Mouse (Mus musculus) intestine, postnatal 0 days (tissue): ENCODE results near the gene 1700057G04Rik. TPM values are rescaled to one million over a fixed set of nuclear protein-coding genes. Genes with fewer than 3 reads are reported as not detected.
A peak's percentile ranks its signal among the peaks of the same experiment; 100 is the strongest.

ENCODE experiments used
- ATAC-seq: fragments of 200-750 bp; cut with Nextera tagmentation; 2 replicates; pipeline ENCODE4 v1.8.0; 2017; ENCODE audit warnings: mild to moderate bottlenecking, moderate TSS enrichment, moderate library complexity
- H3K27ac ChIP-seq: fragments of 300-500 bp; sonication (generic); 2 replicates; pipeline ENCODE4 v1.5.1; 2014; ENCODE audit warnings: mild to moderate bottlenecking, low read depth, low read length, moderate library complexity
- H3K27me3 ChIP-seq: fragments of 300-500 bp; sonication (generic); replicated peaks from 2 replicates; pipeline ENCODE4 v1.6.1; 2014; ENCODE audit warnings: low read length, mixed read lengths; ENCODE audit not compliant: control insufficient read depth, insufficient read depth
- H3K36me3 ChIP-seq: fragments of 300-500 bp; sonication (generic); 2 replicates; pipeline ENCODE4 v1.6.1; 2014; ENCODE audit warnings: mild to moderate bottlenecking, moderate library complexity; ENCODE audit not compliant: control insufficient read depth, insufficient read depth
- H3K4me1 ChIP-seq: fragments of 300-500 bp; sonication (generic); replicated peaks from 2 replicates; pipeline ENCODE4 v1.6.1; 2014; ENCODE audit warnings: antibody characterized with exemption, low read length, mixed read lengths; ENCODE audit not compliant: control insufficient read depth, insufficient read depth
- H3K4me2 ChIP-seq: fragments of 300-500 bp; sonication (generic); replicated peaks from 2 replicates; pipeline ENCODE4 v1.6.1; 2014; ENCODE audit warnings: low read depth, mild to moderate bottlenecking, moderate library complexity
- H3K4me3 ChIP-seq: fragments of 300-500 bp; sonication (generic); 2 replicates; pipeline ENCODE4 v1.5.1; 2014; ENCODE audit warnings: low read depth, low read length
- H3K9ac ChIP-seq: fragments of 300-500 bp; sonication (generic); 2 replicates; pipeline ENCODE4 v1.6.1; 2014; ENCODE audit warnings: mild to moderate bottlenecking, low read depth, low read length
- H3K9me3 ChIP-seq: fragments of 300-500 bp; sonication (generic); 2 replicates; pipeline ENCODE4 v1.6.1; 2016; ENCODE audit warnings: mixed run types; ENCODE audit not compliant: control insufficient read depth
- CTCF ChIP-seq: sonication (generic); IDR thresholded peaks from 2 replicates; pipeline ENCODE4 v1.5.1; 2016; ENCODE audit warnings: low read depth, mild to moderate bottlenecking, control low read depth, antibody characterized with exemption, moderate library complexity
- WGBS: fragments of 180-500 bp; shearing (Covaris S2); extraction: QIAGEN DNeasy Blood & Tissue Kit; methylation state at CpG from one replicate; pipeline ENCODE4 v1.1.7; 2014; 5-methylcytosine and 5-hydroxymethylcytosine counted together
- polyA plus RNA-seq: library from polyadenylated mRNA; unstranded; fragments of >200 nt; fragmentation: Nextera tagmentation; extraction: Ambion mirVana; gene quantifications from 2 replicates; pipeline ENCODE4 v1.2.1, GENCODE M21; 2015

1700057G04Rik gene
- polyA plus RNA-seq, 1 experiment from 2014 or later = not detected

DNA sequence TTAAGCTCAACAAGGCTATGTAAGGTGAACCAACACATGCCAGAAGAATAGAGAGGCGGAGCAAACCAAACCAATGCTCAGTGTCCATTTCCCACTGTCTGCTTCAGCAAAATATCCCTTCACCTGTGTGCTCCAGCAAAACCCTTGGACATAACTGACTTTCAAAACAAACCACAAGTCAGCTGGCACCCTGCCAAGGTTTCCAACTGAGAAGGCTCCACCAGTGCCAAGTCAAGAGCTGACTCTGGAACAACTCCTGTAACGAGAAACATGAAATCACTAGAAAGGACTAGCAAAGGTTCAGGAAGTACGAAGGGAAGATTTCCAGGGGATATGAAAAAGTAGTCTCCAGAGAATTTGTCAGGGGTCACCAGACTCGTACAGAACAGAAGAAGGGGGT, 38.2 kb upstream of the 1700057G04Rik start:
- Histone ChIP-seq H3K27me3 (no peaks in the 10 kb centered on the region), H3K36me3 (peaks cover 22% of the 10 kb centered on the region), H3K4me1 (peaks cover 4% of the 10 kb centered on the region; the same call in 1 of the 2 replicates), H3K4me2 (no peak overlapping the region), H3K27ac (no peak overlapping the region), H3K4me3 (no peak overlapping the region), H3K9ac (no peak overlapping the region), H3K9me3 (no peaks in the 10 kb centered on the region)
- 51% methylated on average over 4 of the region's 4 CpGs for WGBS
- no peak for TF ChIP-seq CTCF
- ATAC-seq = no peak

DNA sequence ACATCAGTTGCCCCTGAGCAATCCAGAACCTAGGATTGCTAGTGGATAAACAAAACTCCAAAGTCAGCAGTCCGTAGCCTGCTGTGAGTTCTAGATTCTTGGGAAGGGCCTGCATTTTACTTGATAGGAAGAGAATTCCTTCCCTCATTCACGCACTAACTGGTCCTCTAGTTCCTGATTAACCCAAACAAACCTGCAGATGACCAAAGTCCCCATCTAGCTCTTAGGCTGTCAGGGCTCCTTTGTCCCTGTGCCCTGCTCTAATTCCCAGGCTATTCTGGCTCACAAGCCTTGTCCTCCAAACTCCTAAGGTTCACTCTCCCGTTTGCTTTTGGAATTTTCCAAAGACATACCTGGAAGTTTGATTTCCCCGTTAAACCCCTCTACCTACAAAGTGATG, 36.5 kb upstream of the 1700057G04Rik start:
- H3K4me2 ChIP-seq = no peak overlapping the region
- no peaks in the 10 kb centered on the region for H3K9me3 ChIP-seq
- WGBS = 62% methylated on average over 4 of the region's 4 CpGs
- peaks cover 18% of the 10 kb centered on the region for H3K36me3 ChIP-seq
- peaks cover 4% of the 10 kb centered on the region; the same call in 1 of the 2 replicates for H3K4me1 ChIP-seq
- H3K4me3 ChIP-seq = no peak overlapping the region
- TF ChIP-seq CTCF = no peak
- H3K27me3 ChIP-seq = no peaks in the 10 kb centered on the region
- no peak for ATAC-seq
- no peak overlapping the region for H3K27ac ChIP-seq
- no peak overlapping the region for H3K9ac ChIP-seq

DNA sequence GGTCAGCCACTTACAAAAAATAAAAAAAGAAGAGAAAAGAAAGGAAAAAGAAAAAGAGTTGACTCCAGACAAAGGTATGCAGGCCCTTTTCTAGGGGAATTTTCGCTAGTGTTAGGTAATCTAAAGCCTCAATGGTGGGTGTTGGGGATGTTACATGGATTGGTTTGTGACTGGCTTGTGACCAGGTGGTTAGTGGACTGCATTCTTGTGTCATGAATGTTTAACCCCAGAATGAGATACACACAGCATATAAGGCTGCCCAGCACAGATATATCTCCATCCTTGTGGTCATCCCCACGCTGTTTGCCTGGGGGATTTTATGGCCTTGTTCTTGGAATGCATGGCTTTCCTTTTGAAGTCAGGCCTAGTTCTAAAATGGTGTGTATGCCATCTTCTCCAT, 35.9 kb upstream of the 1700057G04Rik start:
- Histone ChIP-seq H3K27me3 (no peaks in the 10 kb centered on the region), H3K4me1 (peaks cover 4% of the 10 kb centered on the region; the same call in 1 of the 2 replicates), H3K4me3 (no peak overlapping the region), H3K9ac (no peak overlapping the region), H3K9me3 (no peaks in the 10 kb centered on the region), H3K27ac (no peak overlapping the region), H3K4me2 (no peak overlapping the region), H3K36me3 (peaks cover 12% of the 10 kb centered on the region)
- whole genome bisulfite sequencing = 81% methylated on average over 2 of the region's 2 CpGs
- ATAC-seq = no peak
- TF ChIP-seq CTCF = no peak

DNA sequence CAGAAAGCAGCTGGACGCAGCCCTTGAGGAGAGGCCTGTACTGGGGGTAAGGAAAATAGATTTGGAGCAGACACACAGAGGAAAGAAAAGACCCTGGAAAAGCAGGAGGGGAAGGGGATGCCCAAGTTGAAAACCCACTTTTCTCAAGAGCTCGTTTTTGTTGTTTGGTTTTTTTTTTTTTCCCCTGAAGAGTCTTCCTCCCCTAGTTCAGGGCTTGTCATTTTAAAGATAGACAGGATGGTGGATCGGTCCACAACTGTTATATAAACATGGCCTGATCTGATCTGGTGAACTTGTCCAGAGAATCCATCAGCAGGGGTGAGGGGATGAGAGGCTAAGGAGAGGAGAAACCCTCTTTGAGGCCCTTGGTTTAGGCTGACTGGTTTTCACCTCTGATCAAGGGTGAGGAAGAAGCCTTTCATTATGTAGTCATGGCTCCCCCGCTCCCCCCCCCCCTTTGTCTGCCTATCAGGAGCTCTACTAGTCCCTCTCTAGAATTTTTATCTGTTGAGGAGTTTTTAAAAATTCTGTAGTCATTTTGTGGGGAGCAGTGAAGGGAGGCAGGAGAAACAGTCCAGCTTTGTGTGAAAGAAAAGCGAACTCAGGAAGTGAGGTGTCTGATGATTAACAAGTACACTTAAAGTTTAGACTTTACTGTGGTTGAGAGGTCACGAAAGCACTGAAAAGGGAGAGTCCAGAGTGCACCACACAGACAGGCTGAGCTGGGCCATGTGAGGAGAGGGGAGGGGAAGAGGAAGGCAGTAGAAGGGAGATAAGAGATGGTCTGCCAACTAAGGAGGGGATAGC, 35.0 kb upstream of the 1700057G04Rik start:
- no peaks in the 10 kb centered on the region for H3K27me3 ChIP-seq
- H3K36me3 ChIP-seq = peaks cover 3% of the 10 kb centered on the region; the same call in 1 of the 2 replicates
- H3K4me3 ChIP-seq = no peak overlapping the region
- no peak for TF ChIP-seq CTCF
- peaks cover 4% of the 10 kb centered on the region; the same call in 1 of the 2 replicates for H3K4me1 ChIP-seq
- 48% methylated on average over 6 of the region's 6 CpGs for WGBS
- no peak overlapping the region for H3K27ac ChIP-seq
- no peaks in the 10 kb centered on the region for H3K9me3 ChIP-seq
- H3K9ac ChIP-seq = no peak overlapping the region
- peak; percentile 84 for ATAC-seq
- H3K4me2 ChIP-seq = no peak overlapping the region

DNA sequence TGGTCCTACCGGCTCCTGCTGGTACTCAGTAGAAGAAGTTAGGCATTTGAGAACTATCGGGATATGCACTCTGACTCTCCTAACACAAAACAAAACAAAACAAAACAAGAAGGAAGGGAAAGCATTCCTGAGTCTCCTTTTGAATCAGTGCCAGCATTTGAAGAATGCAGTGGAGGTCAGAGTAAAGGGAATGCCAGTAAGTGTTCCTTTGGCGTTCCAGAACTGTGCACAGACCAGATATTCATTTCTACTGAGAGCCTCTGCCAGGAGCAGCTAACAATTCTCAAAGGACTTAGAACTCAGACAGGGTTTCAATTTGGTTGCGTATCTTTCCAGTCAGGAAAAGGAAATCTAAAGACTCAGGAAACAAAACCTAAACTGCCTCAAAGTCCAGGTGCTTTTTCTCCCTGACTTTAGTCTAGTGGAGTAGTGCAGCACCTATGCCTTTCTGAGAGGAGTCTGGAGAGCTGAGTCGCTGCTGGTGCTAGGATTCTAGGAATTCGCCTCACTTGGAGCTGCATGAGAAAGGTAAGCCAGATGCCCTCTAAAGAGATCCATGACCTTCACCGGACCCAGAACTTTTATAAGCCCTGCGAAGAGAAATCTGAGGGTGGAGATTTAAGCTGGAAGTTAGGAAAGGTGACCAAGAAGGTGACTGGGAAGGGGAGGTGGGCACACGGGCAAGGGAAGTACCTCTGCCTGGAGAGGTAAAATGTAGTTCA, 33.5 kb upstream of the 1700057G04Rik start, which contains the start of gene Plscr2:
Gene Plscr2 (plus strand): TSS at position 117 of the 722 bp plus-strand sequence.
- ATAC-seq = no peak
- Histone ChIP-seq H3K27ac (no peak within 1 kb of the TSS), H3K4me1 (peaks cover 4% of the 10 kb centered on the region; the same call in 1 of the 2 replicates), H3K9ac (no peak within 1 kb of the TSS), H3K4me3 (no peak within 1 kb of the TSS), H3K4me2 (no peak within 1 kb of the TSS; the same call in 1 of the 2 replicates), H3K9me3 (no peaks in the 10 kb centered on the region), H3K36me3 (0 out of 2 replicates have a peak, but pooled peaks cover under 1% of the 10 kb centered on the region), H3K27me3 (no peaks in the 10 kb centered on the region)
- 68% methylated on average over 9 of the region's 9 CpGs for WGBS
- no peak for TF ChIP-seq CTCF

DNA sequence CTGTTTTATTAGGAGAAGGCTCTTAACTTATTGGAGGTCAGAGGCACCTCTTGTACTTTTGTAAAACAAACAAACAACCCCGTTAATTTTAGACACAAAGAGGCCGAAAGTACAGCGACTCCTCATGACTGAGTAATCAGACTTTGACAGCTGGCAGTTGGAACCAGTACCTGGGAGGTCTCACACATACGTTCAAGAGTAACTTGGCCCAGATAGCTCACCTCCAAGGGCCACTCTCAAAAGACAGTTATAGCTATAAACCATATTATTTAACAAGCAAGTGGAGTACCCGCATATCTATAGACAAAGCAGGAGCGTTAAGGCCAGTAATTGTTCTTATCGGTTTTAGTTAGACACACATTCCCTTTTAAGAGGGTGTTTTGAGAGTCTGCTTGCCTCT, 32.8 kb upstream of the 1700057G04Rik start:
- Histone ChIP-seq H3K36me3 (no peaks in the 10 kb centered on the region), H3K27me3 (no peaks in the 10 kb centered on the region), H3K4me2 (no peak overlapping the region), H3K9me3 (no peaks in the 10 kb centered on the region), H3K9ac (no peak overlapping the region), H3K4me3 (no peak overlapping the region), H3K27ac (no peak overlapping the region), H3K4me1 (peaks cover 4% of the 10 kb centered on the region; the same call in 1 of the 2 replicates)
- ATAC-seq = no peak
- no peak for TF ChIP-seq CTCF
- 58% methylated on average over 7 of the region's 7 CpGs for WGBS
